Mouse (Mus musculus) spleen, adult 2 months (tissue): ENCODE data around the gene Vmn1r172.

Experiments used
- CTCF ChIP-seq: fragments of 200-500 bp; IDR thresholded peaks from 2 replicates; pipeline ENCODE4 v1.5.1; 2011; ENCODE audit warnings: mild to moderate bottlenecking, inconsistent platforms; ENCODE audit not compliant: insufficient read depth, insufficient read length, insufficient replicate concordance; ENCODE audit errors: extremely low read depth
- POLR2A ChIP-seq: fragments of 200-500 bp; IDR thresholded peaks from 2 replicates; pipeline ENCODE4 v1.6.1; 2011; ENCODE audit warnings: low read depth, low read length, inconsistent platforms

- TF ChIP-seq CTCF (no peak), POLR2A (no peak)
Measured at GRCm38 (mm10) chr7:23630422-23630821, 27.7 kb upstream of the Vmn1r172 start, which contains the start of gene Vmn1r171.
